Mouse (Mus musculus) effector memory CD4-positive, alpha-beta T cell, adult 5 months (primary cell): Measurements from ENCODE around the gene Mrpl24. TPM values are rescaled to one million over a fixed set of nuclear protein-coding genes. Genes with fewer than 3 reads are reported as not detected.

ENCODE experiments used
- polyA plus RNA-seq: library from polyadenylated mRNA; unstranded; fragments of 100-300 nt; shearing (Covaris generic); gene quantifications from one replicate; pipeline ENCODE4 v1.2.1, GENCODE M21; 2017

The Mrpl24 gene
- polyA plus RNA-seq = 123 TPM

DNA sequence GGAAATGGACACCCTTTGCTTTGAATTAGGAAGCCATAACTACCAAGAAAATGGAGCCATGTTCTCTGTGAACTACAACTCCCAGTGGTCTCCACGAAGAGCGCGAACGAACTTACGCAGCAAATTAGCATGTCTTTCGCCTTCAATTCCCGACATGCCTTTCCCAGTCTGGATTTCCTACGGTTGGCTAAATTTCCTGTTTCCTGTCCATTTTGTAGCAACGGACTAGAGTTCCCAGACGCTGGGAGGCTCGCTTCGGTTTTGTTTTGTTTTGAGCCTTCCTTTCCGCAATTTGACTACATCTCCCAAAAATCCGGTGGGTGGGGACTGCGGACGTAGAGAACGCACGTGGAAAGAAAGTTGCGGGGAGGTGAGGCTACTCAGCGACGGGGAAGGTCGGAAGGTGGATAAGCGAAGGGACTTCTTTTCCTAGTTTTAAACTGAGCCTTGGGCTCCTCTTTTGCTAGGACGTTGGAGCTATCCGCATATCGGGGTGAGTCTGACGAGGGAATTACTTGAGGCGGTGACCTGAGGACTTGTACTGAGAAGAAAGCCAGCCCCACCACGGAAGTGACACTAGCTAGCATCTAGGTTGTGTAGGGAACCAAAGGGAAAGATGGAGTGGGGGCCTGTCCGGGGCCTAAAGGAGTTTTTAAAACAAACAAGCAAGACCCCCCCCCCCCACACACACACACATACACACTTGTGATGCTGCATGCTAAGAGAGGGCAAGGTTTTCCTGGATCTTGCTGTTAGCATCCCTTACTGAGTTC, at the start of gene Mrpl24:
TSS of gene Mrpl24 (plus strand) at position 171 of the 773 bp plus-strand sequence.

DNA sequence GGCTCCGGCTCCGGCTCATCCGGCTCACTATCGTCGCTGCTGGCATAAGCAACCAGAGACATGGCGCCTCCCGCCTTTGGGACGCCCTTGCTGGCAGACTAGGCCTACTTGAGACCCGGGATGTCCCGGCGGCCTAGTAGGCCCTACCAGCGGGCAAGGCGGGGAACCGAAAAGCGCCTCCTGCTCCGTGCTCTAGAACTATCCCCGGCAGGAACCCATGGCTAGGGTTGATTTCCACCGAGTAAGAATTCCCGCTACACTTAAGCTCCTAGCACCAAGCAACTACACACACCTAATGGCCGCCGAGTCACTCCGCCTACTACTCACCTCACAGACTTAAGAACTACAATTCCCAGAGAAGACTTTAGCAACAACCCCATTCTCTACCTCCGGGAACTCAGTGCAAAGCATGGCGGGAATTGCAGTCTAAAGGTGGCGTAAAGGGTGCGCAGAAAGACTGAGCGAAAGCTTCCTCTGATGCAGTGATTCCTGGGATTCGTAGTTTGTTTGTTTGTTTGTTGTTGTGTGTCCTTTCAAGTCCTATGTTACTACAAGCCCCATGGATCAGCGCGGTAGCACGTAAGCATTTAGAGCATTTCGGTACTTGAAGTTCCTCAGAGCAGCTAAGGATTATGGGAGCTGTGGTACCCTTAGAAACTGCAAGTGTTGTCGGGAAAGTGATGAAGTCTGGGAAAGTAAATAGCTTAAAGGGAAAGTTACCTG, 33.9 kb upstream of the Mrpl24 start, which contains the start of gene Prcc:
TSS of gene Prcc (minus strand) at position 328 of the 723 bp plus-strand sequence.

DNA sequence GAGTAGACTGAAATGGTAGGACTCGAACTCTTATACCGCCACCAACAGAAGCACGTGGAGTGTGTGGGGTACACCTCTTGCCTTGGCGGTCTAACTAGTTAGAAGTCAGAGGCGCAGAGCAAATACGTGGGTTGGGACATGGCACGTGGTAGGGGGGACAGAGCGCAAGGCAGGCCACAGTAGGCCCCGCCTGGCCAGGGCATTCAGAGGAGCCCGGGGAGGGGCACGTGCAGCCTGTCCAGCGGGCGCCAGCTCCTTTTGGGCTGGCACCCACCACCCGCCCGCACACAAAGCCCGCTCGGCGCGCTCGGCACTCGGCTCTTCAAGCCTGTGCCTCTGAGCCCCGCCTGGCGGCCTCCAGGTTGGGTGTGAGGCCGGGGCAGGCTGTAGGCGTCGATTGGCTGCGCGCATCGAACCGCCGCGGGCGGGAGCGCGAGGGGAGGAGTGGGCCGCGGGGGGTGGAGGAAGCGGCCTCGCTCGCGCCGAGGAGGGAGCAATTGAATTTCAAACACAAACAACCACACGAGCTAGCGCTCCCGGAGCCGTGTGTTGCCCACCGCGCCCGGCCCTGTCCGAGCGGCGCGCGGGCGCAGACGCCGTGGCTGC, 13.3 kb upstream of the Mrpl24 start, which contains the start of gene Hdgf:
TSS of gene Hdgf (plus strand) at position 442 of the 606 bp plus-strand sequence.

DNA sequence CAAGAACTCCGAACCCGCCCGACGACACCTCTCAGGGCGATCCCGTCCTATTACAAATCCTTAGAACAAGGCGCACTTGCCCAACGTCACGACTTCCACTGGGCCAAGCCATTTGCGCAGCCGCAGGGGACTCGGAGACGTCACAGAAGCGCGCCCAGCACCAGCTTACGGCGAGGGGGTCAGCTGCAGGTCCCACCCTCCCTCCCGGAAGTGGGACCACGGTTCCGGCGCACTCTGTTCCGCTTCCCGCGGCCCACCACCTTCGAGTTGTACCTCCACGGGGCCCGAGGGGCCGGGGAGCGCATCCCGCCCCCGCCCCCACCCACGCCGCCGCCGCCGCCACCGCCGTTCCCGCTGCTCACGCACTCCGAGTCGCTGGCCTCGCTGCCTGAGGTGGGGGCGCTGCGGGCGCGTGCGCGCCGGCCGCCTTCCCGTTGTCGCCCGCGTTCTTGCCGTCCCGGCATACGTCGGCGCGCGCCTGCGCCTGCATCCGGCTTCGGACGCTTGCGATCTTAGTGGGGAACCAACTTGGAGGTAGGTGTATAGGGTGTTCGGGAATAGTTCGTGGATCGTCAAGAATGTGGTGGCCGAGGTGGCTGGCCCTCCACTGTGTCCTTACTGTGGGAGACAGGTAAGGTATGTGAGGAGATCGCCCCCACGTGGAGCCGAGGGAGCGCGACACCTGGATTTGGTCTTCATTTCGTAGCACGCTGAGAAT, 10.9 kb downstream of the Mrpl24 start, which contains the start of the genes Isg20l2 and Rrnad1:
TSS of gene Isg20l2 (plus strand) at position 237 of the 718 bp plus-strand sequence.
TSS of gene Rrnad1 (minus strand) at position 640 of the 718 bp plus-strand sequence.

DNA sequence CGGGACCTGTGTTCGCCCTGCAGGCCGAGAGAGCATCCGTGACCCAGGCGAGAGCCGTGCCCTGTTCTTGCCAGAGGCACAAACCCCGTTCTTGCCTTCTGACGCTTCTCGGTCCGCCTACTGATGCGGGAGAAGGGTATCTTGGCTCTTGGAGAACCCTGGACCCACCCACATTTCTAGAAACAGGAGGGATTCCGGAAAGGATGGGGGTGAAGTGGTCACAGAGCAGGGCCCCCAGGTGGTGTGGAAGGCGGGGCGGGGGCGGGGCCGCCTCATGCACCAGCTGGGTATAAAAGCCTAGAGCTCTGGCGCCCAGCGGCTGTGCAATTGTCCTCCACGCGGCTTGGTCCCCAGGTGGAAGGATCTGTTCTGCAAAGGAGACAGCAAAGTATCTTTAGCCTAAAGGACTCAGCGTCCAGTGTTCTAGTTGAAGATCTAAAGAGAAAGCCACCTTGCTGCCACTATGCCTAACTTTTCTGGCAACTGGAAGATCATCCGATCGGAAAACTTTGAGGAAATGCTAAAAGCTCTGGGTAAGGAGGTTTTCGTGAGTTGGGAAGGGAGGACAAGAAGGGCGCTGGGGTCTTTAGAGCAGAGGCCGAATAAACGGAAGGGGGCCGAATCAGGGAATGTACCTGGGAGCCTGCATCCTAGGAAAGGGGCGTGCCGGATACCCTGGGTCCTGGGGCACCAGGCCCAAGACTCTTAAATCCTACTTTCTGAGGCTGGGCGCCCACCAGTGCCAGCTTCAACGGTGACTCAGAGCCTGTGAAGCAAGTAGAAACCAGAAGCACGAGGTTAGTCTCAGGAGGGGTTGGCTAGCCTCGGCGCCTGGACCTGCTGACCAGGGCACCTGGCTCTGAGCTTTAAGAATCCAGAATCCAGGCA, 29.3 kb downstream of the Mrpl24 start, which contains the start of gene Crabp2:
TSS of gene Crabp2 (plus strand) at position 289 of the 888 bp plus-strand sequence.

DNA sequence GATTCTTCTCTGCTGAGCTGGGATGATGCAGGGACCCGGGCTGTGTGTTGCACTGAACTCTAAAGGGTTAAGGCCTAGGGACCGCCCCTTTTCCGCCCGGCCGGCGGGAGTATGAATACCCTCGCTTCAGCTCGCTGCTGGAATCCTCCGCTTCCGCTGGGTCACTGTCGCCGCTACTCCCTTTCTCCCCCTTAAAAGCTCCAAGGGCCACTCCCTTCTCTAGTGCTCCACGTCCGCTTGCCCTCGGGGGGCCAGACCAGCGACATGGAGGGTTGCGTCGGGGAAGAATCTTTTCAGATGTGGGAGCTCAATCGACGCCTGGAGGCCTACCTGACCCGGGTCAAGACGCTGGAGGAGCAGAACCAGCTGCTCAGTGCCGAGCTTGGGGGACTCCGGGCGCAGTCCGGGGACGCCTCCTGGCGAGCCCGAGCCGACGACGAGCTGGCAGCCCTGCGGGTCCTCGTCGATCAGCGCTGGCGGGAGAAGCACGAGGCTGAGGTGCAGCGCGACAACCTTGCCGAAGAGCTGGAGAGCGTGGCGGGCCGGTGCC, 51.7 kb downstream of the Mrpl24 start, which contains the start of gene Nes:
TSS of gene Nes (plus strand) at position 140 of the 550 bp plus-strand sequence.

Other genes with a start within 250 kb of the Mrpl24 start
- not detected for gene Lrrc71, start 170.9 kb upstream of the Mrpl24 start, polyA plus RNA-seq
- not detected for gene Ntrk1, start 124.3 kb upstream of the Mrpl24 start, polyA plus RNA-seq
- not detected for gene Insrr, start 122.6 kb upstream of the Mrpl24 start, polyA plus RNA-seq
- gene Pear1, start 95.2 kb upstream of the Mrpl24 start, polyA plus RNA-seq = 48.5 TPM
- gene Sh2d2a, start 72.8 kb upstream of the Mrpl24 start, polyA plus RNA-seq = 461 TPM
- 13.9 TPM for gene Prcc, start 33.9 kb upstream of the Mrpl24 start, polyA plus RNA-seq
- 115 TPM for gene Hdgf, start 13.2 kb upstream of the Mrpl24 start, polyA plus RNA-seq
- 31.8 TPM for gene Isg20l2, start 10.8 kb downstream of the Mrpl24 start, polyA plus RNA-seq
- gene Rrnad1, start 11.2 kb downstream of the Mrpl24 start, polyA plus RNA-seq = 16.9 TPM
- gene Crabp2, start 29.2 kb downstream of the Mrpl24 start, polyA plus RNA-seq = not detected
- not detected for gene Nes, start 51.6 kb downstream of the Mrpl24 start, polyA plus RNA-seq
- not detected for gene Bcan, start 80.7 kb downstream of the Mrpl24 start, polyA plus RNA-seq
- not detected for gene Hapln2, start 108.1 kb downstream of the Mrpl24 start, polyA plus RNA-seq
- 18.1 TPM for gene Gpatch4, start 123.6 kb downstream of the Mrpl24 start, polyA plus RNA-seq
- 40.9 TPM for gene Naxe, start 139.0 kb downstream of the Mrpl24 start, polyA plus RNA-seq
- not detected for gene Ttc24, start 158.8 kb downstream of the Mrpl24 start, polyA plus RNA-seq
- gene Iqgap3, start 162.5 kb downstream of the Mrpl24 start, polyA plus RNA-seq = 0.67 TPM
- 208 TPM for gene Mef2d, start 222.9 kb downstream of the Mrpl24 start, polyA plus RNA-seq